Mouse (Mus musculus) myocyte (in vitro differentiated cells): ENCODE results near the gene Gm20388. TPM values are rescaled to one million over a fixed set of nuclear protein-coding genes. Genes with fewer than 3 reads are reported as not detected.

ENCODE experiments used
- H3K27me3 ChIP-seq: one replicate; pipeline ENCODE4 v1.6.1; 2011; ENCODE audit not compliant: control insufficient read depth, insufficient read depth, insufficient read length
- H3K36me3 ChIP-seq: one replicate; pipeline ENCODE4 v1.6.1; 2011; ENCODE audit not compliant: control insufficient read depth, insufficient read depth
- H3K4me2 ChIP-seq: one replicate; pipeline ENCODE4 v1.6.1; 2011; ENCODE audit warnings: low read depth, control low read depth
- H3K4me3 ChIP-seq: one replicate; pipeline ENCODE4 v1.5.1; 2011; ENCODE audit warnings: mild to moderate bottlenecking, control low read depth, moderate library complexity
- H3K79me2 ChIP-seq: one replicate; pipeline ENCODE4 v1.6.1; 2011; ENCODE audit not compliant: control insufficient read depth, insufficient read depth
- H3ac ChIP-seq: one replicate; pipeline ENCODE4 v1.6.1; 2011; ENCODE audit not compliant: control insufficient read depth, insufficient read length
- CEBPB ChIP-seq: IDR thresholded peaks from 2 replicates; pipeline ENCODE4 v1.6.1; 2011; ENCODE audit warnings: mild to moderate bottlenecking, moderate library complexity; ENCODE audit not compliant: poor library complexity, insufficient read depth, severe bottlenecking
- E2F4 ChIP-seq: IDR thresholded peaks from one replicate; pipeline ENCODE4 v1.6.1; 2011; ENCODE audit warnings: mild to moderate bottlenecking, control low read depth, moderate library complexity; ENCODE audit not compliant: insufficient read depth
- MAX ChIP-seq: IDR thresholded peaks from one replicate; pipeline ENCODE4 v1.6.1; 2011; ENCODE audit warnings: low read depth, mild to moderate bottlenecking, control low read depth
- MYOD1 ChIP-seq, 3 experiments: IDR thresholded peaks; one replicate each; pipeline ENCODE4 v1.6.1; 2011; ENCODE audit warnings: control low read depth in 2 of 3, low read depth in 2 of 3, mild to moderate bottlenecking in 2 of 3, moderate library complexity in 1 of 3; ENCODE audit not compliant: insufficient read length in 2 of 3, control insufficient read depth in 1 of 3
- MYOG ChIP-seq, 3 experiments: IDR thresholded peaks; one replicate each; pipeline ENCODE4 v1.6.1; 2011; ENCODE audit warnings: control low read depth in 2 of 3, low read depth in 2 of 3, mild to moderate bottlenecking in 2 of 3; ENCODE audit not compliant: insufficient read length in 2 of 3, control insufficient read depth in 1 of 3, insufficient read depth in 1 of 3
- POLR2A ChIP-seq: IDR thresholded peaks from one replicate; pipeline ENCODE4 v1.6.1; 2011; ENCODE audit warnings: low read depth, mild to moderate bottlenecking, control low read depth, moderate library complexity; ENCODE audit not compliant: insufficient read length
- POLR2AphosphoS2 ChIP-seq: IDR thresholded peaks from one replicate; pipeline ENCODE4 v1.6.1; 2011; ENCODE audit warnings: low read depth, control low read depth; ENCODE audit not compliant: insufficient read length
- REST ChIP-seq: IDR thresholded peaks from one replicate; pipeline ENCODE4 v1.6.1; 2011; ENCODE audit warnings: mild to moderate bottlenecking, control low read depth, moderate library complexity; ENCODE audit not compliant: insufficient read depth, insufficient read length
- SRF ChIP-seq: IDR thresholded peaks from one replicate; pipeline ENCODE4 v1.6.1; 2011; ENCODE audit warnings: low read depth; ENCODE audit not compliant: control insufficient read depth, insufficient read length
- TCF12 ChIP-seq: IDR thresholded peaks from one replicate; pipeline ENCODE4 v1.6.1; 2011; ENCODE audit warnings: mild to moderate bottlenecking, control low read depth; ENCODE audit not compliant: poor library complexity, insufficient read depth, severe bottlenecking
- TCF3 ChIP-seq: IDR thresholded peaks from one replicate; pipeline ENCODE4 v1.6.1; 2011; ENCODE audit warnings: low read depth, control low read depth; ENCODE audit not compliant: insufficient read length
- USF1 ChIP-seq: IDR thresholded peaks from one replicate; pipeline ENCODE4 v1.6.1; 2011; ENCODE audit warnings: low read depth, mild to moderate bottlenecking, control low read depth, moderate library complexity
- polyA plus RNA-seq: library from polyadenylated mRNA; unstranded; fragments of >200 nt; fragmentation: generic; extraction: Trizol; gene quantifications from one replicate; pipeline ENCODE4 v1.2.1, GENCODE M21; 2012; ENCODE audit warnings: missing spikeins

The Gm20388 gene
- polyA plus RNA-seq, 1 experiment: 15.3 TPM

DNA sequence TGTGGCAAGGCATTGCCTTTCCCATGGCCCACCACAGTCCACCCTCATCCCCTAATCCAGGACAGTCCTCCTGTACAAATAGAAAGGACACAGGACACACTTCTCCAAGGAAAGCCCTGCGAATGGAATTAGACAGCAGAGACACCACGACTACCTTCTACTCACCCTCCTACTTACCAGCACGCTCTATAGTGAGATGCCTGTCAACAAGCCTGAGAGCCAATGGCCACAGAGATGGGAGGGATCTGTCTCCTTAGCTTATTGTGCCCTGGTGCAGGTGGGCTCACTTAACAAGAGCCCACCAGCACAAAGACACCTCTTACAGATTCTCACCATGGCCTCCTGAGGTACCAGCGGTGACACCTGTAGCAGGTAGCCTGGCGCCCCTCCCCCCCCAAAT is 4482.4 kb downstream of the Gm20388 start:
- no peak overlapping the region for H3K4me2 ChIP-seq
- H3K36me3 ChIP-seq: no peaks in the 10 kb centered on the region
- no peaks in the 10 kb centered on the region for H3K79me2 ChIP-seq
- H3K27me3 ChIP-seq: peaks cover 22% of the 10 kb centered on the region
- TF ChIP-seq TCF12 (no peak), MAX (no peak), USF1 (no peak), REST (no peak), CEBPB (no peak)
- no peak overlapping the region for H3ac ChIP-seq
- H3K4me3 ChIP-seq: no peak overlapping the region

DNA sequence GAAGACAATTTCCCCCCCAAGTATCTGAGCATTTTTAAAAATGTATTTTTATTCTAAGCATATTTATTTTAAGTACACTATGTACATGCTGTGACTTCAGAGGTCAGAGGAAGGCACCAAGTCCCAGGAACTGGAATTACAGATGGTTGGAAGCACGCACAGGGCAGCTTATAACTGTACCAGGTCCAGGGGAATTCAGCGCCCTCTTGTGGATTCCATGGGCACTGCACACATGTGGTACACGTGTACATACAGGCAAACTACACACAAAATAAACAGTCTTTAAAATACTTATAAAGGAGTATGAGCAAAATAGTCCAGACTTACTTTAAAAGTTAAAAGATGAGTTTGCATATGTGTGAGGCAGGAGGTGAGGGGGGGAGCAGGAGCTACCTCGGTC is 4483.3 kb downstream of the Gm20388 start:
- Histone ChIP-seq H3K36me3 (no peaks in the 10 kb centered on the region), H3K79me2 (no peaks in the 10 kb centered on the region), H3K4me2 (no peak overlapping the region), H3ac (no peak overlapping the region), H3K4me3 (no peak overlapping the region), H3K27me3 (peaks cover 26% of the 10 kb centered on the region)
- TF ChIP-seq E2F4 (no peak), MYOD1 (IDR thresholded peaks at IDR 0.05; ENCODE audit: control insufficient read depth in 1 of 3, insufficient read length in 2 of 3, low read depth in 2 of 3) (no peak), TCF3 (no peak), MAX (no peak), TCF12 (no peak), POLR2A (no peak), USF1 (no peak), CEBPB (no peak), POLR2AphosphoS2 (no peak), MYOG (IDR thresholded peaks at IDR 0.05; ENCODE audit: control insufficient read depth in 1 of 3, insufficient read depth in 1 of 3, insufficient read length in 2 of 3, low read depth in 2 of 3) (no peak), REST (no peak), SRF (no peak)

DNA sequence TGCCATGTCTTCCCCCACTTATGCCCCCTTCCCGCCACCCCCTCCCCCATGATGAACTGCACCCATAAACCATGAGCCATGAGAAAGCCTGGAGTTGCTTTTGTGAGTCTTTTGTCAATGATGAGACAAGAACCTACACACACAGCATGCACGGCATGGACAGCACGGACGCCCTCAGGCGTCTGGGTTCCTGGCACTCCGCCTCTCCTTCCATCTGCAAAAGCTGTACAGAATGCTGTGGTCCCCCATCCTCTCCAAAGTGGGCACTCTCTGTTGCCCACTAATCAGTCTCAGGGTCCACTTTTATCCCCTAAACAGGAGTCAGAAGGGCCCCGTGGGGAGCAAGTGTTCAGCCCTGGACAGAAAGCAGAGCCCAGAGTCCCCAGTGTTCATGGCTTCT is 4484.3 kb downstream of the Gm20388 start:
- no peak for TF ChIP-seq CEBPB
- no peak for TF ChIP-seq E2F4
- no peak for TF ChIP-seq SRF
- Histone ChIP-seq H3K27me3 (peaks cover 26% of the 10 kb centered on the region), H3K36me3 (no peaks in the 10 kb centered on the region), H3ac (no peak overlapping the region), H3K4me3 (no peak overlapping the region), H3K79me2 (no peaks in the 10 kb centered on the region), H3K4me2 (no peak overlapping the region)

Other genes starting within 250 kb of the Gm20388 start
- 1.1 TPM for gene Wfdc1, start 244.5 kb upstream of the Gm20388 start, polyA plus RNA-seq
- gene Atp2c2, start 210.8 kb upstream of the Gm20388 start, polyA plus RNA-seq: 0.05 TPM
- gene Tldc1, start 132.4 kb upstream of the Gm20388 start, polyA plus RNA-seq: 9.6 TPM
- gene Cotl1, start 70.3 kb upstream of the Gm20388 start, polyA plus RNA-seq: 144 TPM
- gene Klhl36, start 48.6 kb upstream of the Gm20388 start, polyA plus RNA-seq: 4.0 TPM
- 59.3 TPM for gene Usp10, start 481 bp upstream of the Gm20388 start, polyA plus RNA-seq
- 0.07 TPM for gene Crispld2, start 81.6 kb downstream of the Gm20388 start, polyA plus RNA-seq
- 31.7 TPM for gene Zdhhc7, start 190.6 kb downstream of the Gm20388 start, polyA plus RNA-seq
- gene 6430548M08Rik, start 203.3 kb downstream of the Gm20388 start, polyA plus RNA-seq: 9.4 TPM